Mouse (Mus musculus): ENCODE results near the gene Ppp2r2d. TPM values are rescaled to one million over a fixed set of nuclear protein-coding genes. Genes with fewer than 3 reads are reported as not detected.

The Ppp2r2d gene
- polyA plus RNA-seq, 1 experiment = 64.6 TPM

DNA sequence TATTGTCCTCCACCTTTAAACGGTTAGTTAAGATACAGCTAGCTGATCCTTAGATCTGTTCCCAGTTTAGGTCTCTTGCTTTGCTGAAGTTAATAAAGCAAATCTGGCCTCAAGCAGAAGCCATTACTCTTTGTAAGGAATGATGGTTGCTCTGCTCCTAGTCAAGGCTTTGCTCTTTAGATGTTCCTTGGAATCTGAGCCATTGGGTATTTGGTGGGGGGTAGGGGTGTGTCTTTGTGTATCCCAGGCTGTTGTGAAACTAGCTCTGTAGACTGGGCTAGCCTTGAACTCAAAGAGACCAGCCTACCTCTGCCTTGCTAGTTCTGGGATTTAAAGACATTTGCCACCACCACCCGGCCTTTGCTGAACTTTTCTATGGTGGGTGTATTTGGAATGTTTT is 8.3 kb downstream of the Ppp2r2d start:
- H3K4me1 ChIP-seq (ENCODE audit: control insufficient read depth, insufficient read depth, low read length) = peaks cover 14% of the 10 kb centered on the region
- H3K27ac ChIP-seq (ENCODE audit: insufficient read depth, low read length) = no peak overlapping the region
- H3K4me3 ChIP-seq (ENCODE audit: insufficient read depth, low read length) = no peak overlapping the region
- TF ChIP-seq POLR2A (IDR thresholded peaks at IDR 0.05; ENCODE audit: extremely low read depth, insufficient read depth, low read length) = no peak
- TF ChIP-seq CTCF (IDR thresholded peaks at IDR 0.05; ENCODE audit: extremely low read depth, insufficient read depth, low read length) = no peak

DNA sequence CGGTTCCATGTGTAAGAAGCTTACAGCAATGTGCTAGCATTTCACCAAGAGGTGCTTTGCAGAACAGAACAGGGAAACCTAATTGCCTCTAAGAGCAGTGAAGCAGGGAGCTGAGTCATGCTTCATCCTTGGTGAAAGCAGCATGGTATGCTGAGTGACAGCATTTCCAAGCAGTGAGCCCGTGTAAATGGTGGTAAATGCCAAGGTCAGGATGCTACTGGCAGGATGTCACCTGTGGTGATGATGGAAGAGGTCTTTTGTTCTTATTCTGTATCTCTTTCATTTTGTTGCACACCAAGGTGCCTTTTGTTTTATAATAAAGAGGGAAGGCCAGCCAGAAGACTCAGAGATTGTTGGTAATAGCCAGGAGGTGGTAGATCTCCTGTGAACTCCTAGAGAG is 10.8 kb downstream of the Ppp2r2d start:
- Histone ChIP-seq H3K4me1 (ENCODE audit: control insufficient read depth, insufficient read depth, low read length) (peaks cover 7% of the 10 kb centered on the region), H3K4me3 (ENCODE audit: insufficient read depth, low read length) (no peak overlapping the region), H3K27ac (ENCODE audit: insufficient read depth, low read length) (no peak overlapping the region)
- TF ChIP-seq POLR2A (IDR thresholded peaks at IDR 0.05; ENCODE audit: extremely low read depth, insufficient read depth, low read length) = no peak
- TF ChIP-seq CTCF (IDR thresholded peaks at IDR 0.05; ENCODE audit: extremely low read depth, insufficient read depth, low read length) = no peak

DNA sequence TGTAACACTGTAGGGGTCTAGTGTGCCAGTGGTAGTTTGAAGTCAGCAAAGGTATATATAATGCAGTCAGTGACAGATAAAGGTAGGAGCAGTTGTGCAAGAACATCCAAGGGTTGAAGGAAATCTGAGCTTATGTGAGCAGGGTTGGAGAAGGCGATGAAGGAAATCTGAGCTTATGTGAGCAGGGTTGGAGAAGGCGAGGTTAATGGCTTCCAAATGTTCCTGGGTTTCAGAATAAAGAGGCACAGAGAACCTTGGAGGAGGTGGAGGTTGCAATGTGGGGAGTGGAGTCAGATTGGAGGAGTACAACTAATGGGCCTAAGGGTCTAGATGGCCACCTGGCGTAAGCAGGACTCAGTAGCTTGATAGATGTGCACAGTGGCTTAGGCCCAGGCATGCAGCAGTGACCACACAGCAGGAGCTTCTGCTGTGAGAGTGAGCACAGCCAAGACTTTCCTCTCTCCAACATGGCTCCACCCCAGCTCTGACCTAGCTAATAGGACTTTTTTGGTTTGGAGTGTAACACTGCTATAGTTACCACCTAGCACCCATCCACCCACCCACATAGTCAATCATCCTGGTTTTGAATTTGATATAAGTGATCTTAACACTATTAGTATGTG is 18.2 kb downstream of the Ppp2r2d start:
- Histone ChIP-seq H3K4me3 (ENCODE audit: insufficient read depth, low read length) (no peak overlapping the region), H3K4me1 (ENCODE audit: control insufficient read depth, insufficient read depth, low read length) (peaks cover 3% of the 10 kb centered on the region), H3K27ac (ENCODE audit: insufficient read depth, low read length) (no peak overlapping the region)
- no peak for TF ChIP-seq CTCF (IDR thresholded peaks at IDR 0.05; ENCODE audit: extremely low read depth, insufficient read depth, low read length)
- TF ChIP-seq POLR2A (IDR thresholded peaks at IDR 0.05; ENCODE audit: extremely low read depth, insufficient read depth, low read length) = no peak

GRCm38 (mm10) chr7:138864776-138865175 is 18.9 kb downstream of the Ppp2r2d start:
- Histone ChIP-seq H3K4me1 (ENCODE audit: control insufficient read depth, insufficient read depth, low read length) (peaks cover 3% of the 10 kb centered on the region), H3K4me3 (ENCODE audit: insufficient read depth, low read length) (no peak overlapping the region), H3K27ac (ENCODE audit: insufficient read depth, low read length) (no peak overlapping the region)
- TF ChIP-seq CTCF (IDR thresholded peaks at IDR 0.05; ENCODE audit: extremely low read depth, insufficient read depth, low read length) (no peak), POLR2A (IDR thresholded peaks at IDR 0.05; ENCODE audit: extremely low read depth, insufficient read depth, low read length) (no peak)

DNA sequence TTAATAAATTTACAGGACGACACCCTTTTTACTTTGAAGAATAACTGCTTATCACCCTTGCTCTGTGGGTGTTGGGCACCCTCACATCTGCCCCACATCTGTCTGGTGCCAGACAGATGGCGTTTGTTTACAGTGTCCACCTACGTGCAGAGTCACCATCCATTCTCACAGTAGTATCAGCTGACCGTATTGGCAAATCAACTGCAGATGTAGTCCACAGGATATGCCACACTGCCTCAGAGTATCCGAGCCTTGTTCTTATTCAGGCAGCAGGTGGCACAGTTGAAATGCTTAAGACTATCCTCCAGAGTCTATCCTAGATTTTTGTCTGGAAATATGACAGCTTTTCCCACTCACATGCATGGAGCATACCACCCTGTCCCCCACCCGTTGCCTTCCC is 21.4 kb downstream of the Ppp2r2d start:
- TF ChIP-seq POLR2A (IDR thresholded peaks at IDR 0.05; ENCODE audit: extremely low read depth, insufficient read depth, low read length) (no peak), CTCF (IDR thresholded peaks at IDR 0.05; ENCODE audit: extremely low read depth, insufficient read depth, low read length) (no peak)
- Histone ChIP-seq H3K4me1 (ENCODE audit: control insufficient read depth, insufficient read depth, low read length) (peaks cover 3% of the 10 kb centered on the region), H3K27ac (ENCODE audit: insufficient read depth, low read length) (no peak overlapping the region)

GRCm38 (mm10) chr7:138868316-138868715 is 22.4 kb downstream of the Ppp2r2d start:
- Histone ChIP-seq H3K27ac (ENCODE audit: insufficient read depth, low read length) (no peak overlapping the region), H3K4me1 (ENCODE audit: control insufficient read depth, insufficient read depth, low read length) (peaks cover 3% of the 10 kb centered on the region), H3K4me3 (ENCODE audit: insufficient read depth, low read length) (no peak overlapping the region)
- TF ChIP-seq POLR2A (IDR thresholded peaks at IDR 0.05; ENCODE audit: extremely low read depth, insufficient read depth, low read length) (no peak), CTCF (IDR thresholded peaks at IDR 0.05; ENCODE audit: extremely low read depth, insufficient read depth, low read length) (no peak)

More for the DNA sequence above, 21.4 kb downstream of the Ppp2r2d start:
- H3K4me3 ChIP-seq (ENCODE audit: insufficient read depth, low read length) = no peak overlapping the region

- Histone ChIP-seq H3K4me3 (ENCODE audit: insufficient read depth, low read length) (no peak overlapping the region), H3K4me1 (ENCODE audit: control insufficient read depth, insufficient read depth, low read length) (no peaks in the 10 kb centered on the region), H3K27ac (ENCODE audit: insufficient read depth, low read length) (no peak overlapping the region)
- no peak for TF ChIP-seq POLR2A (IDR thresholded peaks at IDR 0.05; ENCODE audit: extremely low read depth, insufficient read depth, low read length)
- TF ChIP-seq CTCF (IDR thresholded peaks at IDR 0.05; ENCODE audit: extremely low read depth, insufficient read depth, low read length) = no peak
Measured at GRCm38 (mm10) chr7:138872956-138873355, 27.1 kb downstream of the Ppp2r2d start.

DNA sequence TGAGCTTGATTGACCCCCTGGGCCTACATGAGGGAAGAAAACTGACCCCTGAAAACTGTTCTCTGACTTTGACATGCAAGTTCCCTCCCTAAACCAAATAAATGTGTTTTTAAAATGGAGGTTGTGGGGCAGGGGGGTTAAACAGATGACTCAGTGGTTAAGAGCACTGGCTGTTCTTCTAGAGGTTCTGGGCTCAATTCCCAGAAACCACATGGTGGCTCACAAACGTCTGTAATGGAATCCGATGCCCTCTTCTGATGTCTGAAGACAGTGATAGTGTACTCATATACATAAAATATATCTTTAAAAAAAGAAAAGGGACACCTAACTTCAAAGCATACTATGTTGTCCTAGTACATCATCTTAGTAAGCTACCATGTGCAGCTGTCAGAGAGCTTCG is 29.2 kb downstream of the Ppp2r2d start:
- TF ChIP-seq CTCF (IDR thresholded peaks at IDR 0.05; ENCODE audit: extremely low read depth, insufficient read depth, low read length) (no peak), POLR2A (IDR thresholded peaks at IDR 0.05; ENCODE audit: extremely low read depth, insufficient read depth, low read length) (no peak)
- Histone ChIP-seq H3K4me3 (ENCODE audit: insufficient read depth, low read length) (no peak overlapping the region), H3K27ac (ENCODE audit: insufficient read depth, low read length) (no peak overlapping the region), H3K4me1 (ENCODE audit: control insufficient read depth, insufficient read depth, low read length) (no peaks in the 10 kb centered on the region)

DNA sequence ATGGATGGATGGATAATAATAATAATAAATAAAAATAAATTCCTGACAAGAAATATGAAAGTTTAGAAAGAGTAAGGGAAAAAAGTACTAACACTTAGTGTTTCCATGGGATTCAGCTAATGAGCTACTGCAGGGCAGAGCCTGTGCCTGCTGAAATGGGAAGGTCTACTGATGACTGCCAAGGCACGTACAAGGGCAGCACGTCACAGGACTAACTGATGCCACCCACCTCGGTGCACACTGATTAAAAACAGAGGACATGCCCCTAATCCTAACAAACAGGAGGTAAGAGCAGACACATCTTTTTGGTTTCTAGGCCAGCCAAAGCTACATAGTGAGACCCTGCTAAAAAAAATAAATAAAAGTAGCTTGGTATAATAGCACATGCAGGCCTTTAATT is 37.8 kb downstream of the Ppp2r2d start:
- no peaks in the 10 kb centered on the region for H3K4me1 ChIP-seq (ENCODE audit: control insufficient read depth, insufficient read depth, low read length)
- no peak overlapping the region for H3K4me3 ChIP-seq (ENCODE audit: insufficient read depth, low read length)
- H3K27ac ChIP-seq (ENCODE audit: insufficient read depth, low read length) = no peak overlapping the region
- TF ChIP-seq CTCF (IDR thresholded peaks at IDR 0.05; ENCODE audit: extremely low read depth, insufficient read depth, low read length) (no peak), POLR2A (IDR thresholded peaks at IDR 0.05; ENCODE audit: extremely low read depth, insufficient read depth, low read length) (no peak)
